ENCODE assay signal across 8 mouse cellular contexts in the genomic region with DNA sequence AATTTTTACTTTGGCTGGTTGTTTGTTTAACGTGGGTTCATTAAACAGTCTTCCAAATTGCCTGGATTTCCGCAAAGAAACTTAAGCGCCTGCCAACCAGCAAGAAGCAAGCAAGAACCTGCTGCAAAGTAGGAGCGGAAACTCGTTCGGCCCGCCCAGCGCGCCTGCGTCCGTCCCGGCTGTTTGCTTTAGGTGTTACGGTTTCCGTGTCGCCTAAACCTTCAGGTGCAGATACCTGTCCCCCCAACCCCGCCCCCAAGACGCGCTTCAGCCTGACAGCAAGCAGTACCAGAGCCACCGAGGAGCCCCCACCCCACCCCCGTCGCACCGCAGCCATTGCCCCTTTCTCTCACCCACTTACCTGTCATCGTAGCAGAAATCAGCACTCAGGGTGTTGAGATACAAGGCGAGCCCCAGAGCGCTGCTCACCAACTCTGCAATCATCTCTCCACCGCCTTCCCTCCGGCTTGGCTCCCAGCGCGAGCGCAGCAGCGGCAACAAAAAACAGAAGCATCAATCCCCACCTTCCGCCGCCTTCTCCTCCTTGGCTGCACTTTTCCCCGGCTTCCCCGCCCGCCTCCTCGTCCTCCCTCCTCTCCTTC. TPM values are rescaled to one million over a fixed set of nuclear protein-coding genes. Genes with fewer than 3 reads are reported as not detected.
A peak's percentile ranks its signal among the peaks of the same experiment; 100 is the strongest.
DNase-seq lines count a peak whose midpoint lies in the region; ATAC-seq and TF ChIP-seq lines count a peak whose summit lies in the region.

No protein-coding gene starts in this region.

- TF ChIP-seq CTCF in brain, embryonic 14.5 days (IDR thresholded peaks at IDR 0.05; ENCODE audit: borderline replicate concordance, extremely low read depth, insufficient read depth, insufficient read length) = no peak

- peak; percentile 31 for ATAC-seq in forebrain, embryonic 12.5 days (ENCODE audit: low FRiP score)
- peak; percentile 12 for ATAC-seq in hindbrain, embryonic 13.5 days (ENCODE audit: low FRiP score)
- ATAC-seq in megakaryocyte progenitor cell, adult 5-6 weeks (replicated peaks; ENCODE audit: poor library complexity) = peak; percentile 6
- ATAC-seq in frontal cortex, adult (ENCODE audit: low TSS enrichment) = no peak

- peak overlapping the region; percentile 80 for H3K27ac ChIP-seq in forebrain, embryonic 12.5 days
- H3K27ac ChIP-seq in hindbrain, embryonic 13.5 days = peak overlapping the region; percentile 93

- peak overlapping the region; percentile 92 for H3K4me2 ChIP-seq in forebrain, embryonic 12.5 days
- peak overlapping the region; percentile 80 for H3K4me2 ChIP-seq in hindbrain, embryonic 13.5 days

- peaks cover 19% of the 10 kb centered on the region for H3K27me3 ChIP-seq in forebrain, embryonic 12.5 days
- no peaks in the 10 kb centered on the region for H3K27me3 ChIP-seq in hindbrain, embryonic 13.5 days
- no peaks in the 10 kb centered on the region; the same call in 1 of the 2 replicates for H3K27me3 ChIP-seq in splenic B cell, adult 2 months (ENCODE audit: control insufficient read depth, insufficient read depth, low read length, poor library complexity, severe bottlenecking)

- H3K9ac ChIP-seq in forebrain, embryonic 12.5 days = peak overlapping the region; percentile 80
- peak overlapping the region; percentile 86 for H3K9ac ChIP-seq in hindbrain, embryonic 13.5 days

- no peaks in the 10 kb centered on the region for H3K9me3 ChIP-seq in forebrain, embryonic 12.5 days
- no peaks in the 10 kb centered on the region for H3K9me3 ChIP-seq in hindbrain, embryonic 13.5 days

- DNase-seq in ES-CJ7 (ENCODE audit: low read depth, low spot score) = peak; percentile 30
- DNase-seq in brain, embryonic 14.5 days (ENCODE audit: low read depth) = peak; percentile 77
- peak; percentile 43 for DNase-seq in left cerebral cortex, postnatal 4 days
- peak; percentile 15 for DNase-seq in splenic B cell, adult 2 months (ENCODE audit: low read depth, low spot score)

- intact Hi-C loops in left cerebral cortex, postnatal 4 days (cut with DNase I) = loop anchor here (5.0 kb wide), 2 partner anchors 139 to 1791 kb away; no protein-coding TSS in a partner anchor

- no peak for TF ChIP-seq POLR2A in brain, embryonic 14.5 days (IDR thresholded peaks at IDR 0.05; ENCODE audit: borderline replicate concordance, extremely low read depth, insufficient read depth, insufficient read length, poor library complexity, severe bottlenecking)

- H3K36me3 ChIP-seq in forebrain, embryonic 12.5 days (replicated peaks) = no peaks in the 10 kb centered on the region
- no peaks in the 10 kb centered on the region for H3K36me3 ChIP-seq in hindbrain, embryonic 13.5 days
- H3K36me3 ChIP-seq in splenic B cell, adult 2 months (ENCODE audit: control insufficient read depth, insufficient read depth, low read length, poor library complexity, severe bottlenecking) = no peaks in the 10 kb centered on the region

- peak overlapping the region; percentile 68 for H3K4me3 ChIP-seq in forebrain, embryonic 12.5 days (replicated peaks)
- peak overlapping the region; percentile 77 for H3K4me3 ChIP-seq in hindbrain, embryonic 13.5 days

- 1% methylated on average over 37 of the region's 37 CpGs for WGBS in forebrain, embryonic 12.5 days
- under 1% methylated on average over 37 of the region's 37 CpGs for WGBS in hindbrain, embryonic 13.5 days

- peaks cover 14% of the 10 kb centered on the region for H3K4me1 ChIP-seq in forebrain, embryonic 12.5 days
- peaks cover 56% of the 10 kb centered on the region for H3K4me1 ChIP-seq in hindbrain, embryonic 13.5 days (replicated peaks)

RNA-seq across cellular contexts. Expression of a gene that starts 0.8 kb away (rescaled TPM):
- polyA plus RNA-seq in brain, embryonic 14.5 days (2012; rRNA removed) = 9.5 and 14.5 TPM in 2 replicates
- 9.6 and 10.3 TPM in 2 replicates for polyA plus RNA-seq in forebrain, embryonic 12.5 days (2016; fragmentation: Nextera tagmentation; extraction: Ambion mirVana)
- 11.9 TPM in 2 replicates for polyA plus RNA-seq in hindbrain, embryonic 13.5 days (2015; fragmentation: Nextera tagmentation; extraction: Ambion mirVana)
- 10 to 100 TPM; 12.9 to 14.0 TPM for total RNA-seq in left cerebral cortex, postnatal 4 days (2021)
- total RNA-seq in megakaryocyte progenitor cell, adult 5-6 weeks (2015) = 0.39 and 0.99 TPM in 2 replicates
- total RNA-seq in megakaryocyte progenitor cell, adult 5-6 weeks (2017) = 0.34 and 0.62 TPM in 2 replicates

Comparison
In these comparisons a context has a peak if more than half of its experiments do, and no peak if none do; other contexts are left out.
1. DNase-seq: peak in every context shown above with its lines; median percentile 77 in brain, embryonic 14.5 days; 43 in left cerebral cortex, postnatal 4 days; 30 in ES-CJ7; 15 in splenic B cell, adult 2 months.